Mouse (Mus musculus) small intestine, adult 2 months (tissue): ENCODE results near the gene Mkrn3. TPM values are rescaled to one million over a fixed set of nuclear protein-coding genes. Genes with fewer than 3 reads are reported as not detected.

Source experiments
- H3K27ac ChIP-seq: fragments of 200-500 bp; 2 replicates; pipeline ENCODE4 v1.5.1; 2012; ENCODE audit warnings: low read depth, low read length, control low read depth, inconsistent platforms; ENCODE audit not compliant: insufficient read depth
- H3K27me3 ChIP-seq: fragments of 200-500 bp; 2 replicates; pipeline ENCODE4 v1.6.1; 2012; ENCODE audit warnings: mild to moderate bottlenecking, moderate library complexity, low read length, inconsistent platforms; ENCODE audit not compliant: control insufficient read depth, insufficient read depth
- H3K36me3 ChIP-seq: fragments of 200-500 bp; 2 replicates; pipeline ENCODE4 v1.6.1; 2012; ENCODE audit warnings: mild to moderate bottlenecking, low read length, control low read depth, inconsistent platforms; ENCODE audit not compliant: control insufficient read depth, insufficient read depth
- H3K4me1 ChIP-seq: fragments of 200-500 bp; 2 replicates; pipeline ENCODE4 v1.6.1; 2012; ENCODE audit warnings: low read length, inconsistent platforms, mixed read lengths; ENCODE audit not compliant: control insufficient read depth, insufficient read depth, insufficient read length
- H3K4me3 ChIP-seq: fragments of 200-500 bp; 2 replicates; pipeline ENCODE4 v1.5.1; 2012; ENCODE audit warnings: low read depth, mild to moderate bottlenecking, control low read depth, inconsistent platforms, low read length, moderate library complexity
- CTCF ChIP-seq: fragments of 200-500 bp; IDR thresholded peaks from 2 replicates; pipeline ENCODE4 v1.5.1; 2012; ENCODE audit warnings: low read depth, mild to moderate bottlenecking, control low read depth, inconsistent platforms, low read length, moderate library complexity, mixed read lengths; ENCODE audit not compliant: insufficient replicate concordance, insufficient read length; ENCODE audit errors: extremely low read depth
- POLR2A ChIP-seq: fragments of 200-500 bp; IDR thresholded peaks from 2 replicates; pipeline ENCODE4 v1.6.1; 2012; ENCODE audit warnings: low read depth, mild to moderate bottlenecking, control low read depth, inconsistent platforms, low read length, moderate library complexity
- WGBS: fragments of 180-500 bp; shearing (Covaris S2); methylation state at CpG from one replicate; pipeline ENCODE4 v1.1.7; 2018; 5-methylcytosine and 5-hydroxymethylcytosine counted together
- polyA plus RNA-seq: library from polyadenylated mRNA; depleted of rRNA; stranded (reverse); fragments of >200 nt; gene quantifications from 2 replicates; pipeline ENCODE4 v1.2.3, GENCODE M21; 2012

Mkrn3 gene
- polyA plus RNA-seq, 1 experiment = 0.06 TPM

GRCm38 (mm10) chr7:62445431-62446165, 25.7 kb upstream of the Mkrn3 start:
- Histone ChIP-seq H3K36me3 (no peaks in the 10 kb centered on the region), H3K27me3 (no peaks in the 10 kb centered on the region), H3K27ac (no peak overlapping the region), H3K4me1 (no peaks in the 10 kb centered on the region), H3K4me3 (no peak overlapping the region)
- no peak for TF ChIP-seq CTCF

GRCm38 (mm10) chr7:62436394-62436793, 16.5 kb upstream of the Mkrn3 start:
- H3K27me3 ChIP-seq = no peaks in the 10 kb centered on the region
- WGBS = 64% methylated on average over 2 of the region's 2 CpGs
- H3K4me3 ChIP-seq = no peak overlapping the region
- no peaks in the 10 kb centered on the region for H3K4me1 ChIP-seq
- no peak overlapping the region for H3K27ac ChIP-seq
- TF ChIP-seq POLR2A (no peak), CTCF (no peak)
- no peaks in the 10 kb centered on the region for H3K36me3 ChIP-seq

- Histone ChIP-seq H3K4me1 (no peaks in the 10 kb centered on the region), H3K36me3 (no peaks in the 10 kb centered on the region), H3K27ac (no peak overlapping the region), H3K4me3 (no peak overlapping the region), H3K27me3 (no peaks in the 10 kb centered on the region)
- WGBS = 49% methylated on average over 3 of the region's 3 CpGs
- TF ChIP-seq CTCF (no peak), POLR2A (no peak)
Observed at GRCm38 (mm10) chr7:62433243-62433642, 13.3 kb upstream of the Mkrn3 start.

- TF ChIP-seq POLR2A (no peak), CTCF (no peak)
Observed at GRCm38 (mm10) chr7:62428337-62428736, 8.4 kb upstream of the Mkrn3 start.

GRCm38 (mm10) chr7:62423210-62423609, 3.3 kb upstream of the Mkrn3 start:
- Histone ChIP-seq H3K36me3 (no peaks in the 10 kb centered on the region), H3K27me3 (no peaks in the 10 kb centered on the region), H3K4me3 (no peak overlapping the region), H3K27ac (no peak overlapping the region), H3K4me1 (no peaks in the 10 kb centered on the region; the same call in 1 of the 2 replicates)
- no peak for TF ChIP-seq POLR2A
- no peak for TF ChIP-seq CTCF
- WGBS = 51% methylated on average over 4 of the region's 4 CpGs

More at GRCm38 (mm10) chr7:62428337-62428736, 8.4 kb upstream of the Mkrn3 start:
- 24% methylated on average over 8 of the region's 8 CpGs for WGBS
- Histone ChIP-seq H3K4me3 (no peak overlapping the region), H3K27ac (no peak overlapping the region), H3K4me1 (no peaks in the 10 kb centered on the region), H3K36me3 (no peaks in the 10 kb centered on the region), H3K27me3 (no peaks in the 10 kb centered on the region)

- WGBS = 72% methylated on average over 6 of the region's 6 CpGs
- Histone ChIP-seq H3K36me3 (no peaks in the 10 kb centered on the region), H3K4me3 (no peak overlapping the region), H3K4me1 (no peaks in the 10 kb centered on the region; the same call in 1 of the 2 replicates), H3K27me3 (no peaks in the 10 kb centered on the region), H3K27ac (no peak overlapping the region)
- TF ChIP-seq CTCF (no peak), POLR2A (no peak)
Observed at GRCm38 (mm10) chr7:62420566-62420965, 627 bp upstream of the Mkrn3 start.

- no peaks in the 10 kb centered on the region for H3K36me3 ChIP-seq
- H3K4me1 ChIP-seq = no peaks in the 10 kb centered on the region; the same call in 1 of the 2 replicates
- 69% methylated on average over 17 of the region's 17 CpGs for WGBS
- H3K27me3 ChIP-seq = no peaks in the 10 kb centered on the region
- TF ChIP-seq CTCF = no peak
- TF ChIP-seq POLR2A = no peak
- H3K27ac ChIP-seq = no peak overlapping the region
- peak overlapping the region; percentile 69 for H3K4me3 ChIP-seq
Observed at GRCm38 (mm10) chr7:62419105-62419492, 840 bp downstream of the Mkrn3 start.

- no peak overlapping the region for H3K27ac ChIP-seq
- H3K36me3 ChIP-seq = no peaks in the 10 kb centered on the region
- TF ChIP-seq CTCF = no peak
- TF ChIP-seq POLR2A = no peak
- H3K27me3 ChIP-seq = no peaks in the 10 kb centered on the region
- 83% methylated on average over 9 of the region's 9 CpGs for WGBS
- H3K4me3 ChIP-seq = no peak overlapping the region
- H3K4me1 ChIP-seq = no peaks in the 10 kb centered on the region; the same call in 1 of the 2 replicates
Observed at GRCm38 (mm10) chr7:62418346-62418745, 1.6 kb downstream of the Mkrn3 start.
